Mouse (Mus musculus) heart, embryonic 10.5 days (tissue): ENCODE measurements at regions not wholly inside any gene's neighbourhood (a gene's known extent, or its start where the extent isn't known, plus 50 kb on each side); places are given as distances from the start of the nearest gene placed in this dataset.
A peak's percentile ranks its signal among the peaks of the same experiment; 100 is the strongest.

Experiments used
- DNase-seq: peaks from one replicate; pipeline ENCODE4 v3.0.0-alpha.2; 2017; ENCODE audit warnings: low spot score
- H3K27ac ChIP-seq: fragments of 300-500 bp; sonication (generic); 2 replicates; pipeline ENCODE4 v1.5.1; 2016; ENCODE audit warnings: mild to moderate bottlenecking
- H3K27me3 ChIP-seq: fragments of 300-500 bp; sonication (generic); 2 replicates; pipeline ENCODE4 v1.6.1; 2016; ENCODE audit warnings: mild to moderate bottlenecking; ENCODE audit not compliant: poor library complexity, insufficient read depth, severe bottlenecking
- H3K36me3 ChIP-seq: fragments of 300-500 bp; sonication (generic); 2 replicates; pipeline ENCODE4 v1.6.1; 2016; ENCODE audit warnings: mild to moderate bottlenecking, moderate library complexity
- H3K4me1 ChIP-seq: fragments of 300-500 bp; sonication (generic); 2 replicates; pipeline ENCODE4 v1.6.1; 2016; ENCODE audit warnings: mild to moderate bottlenecking
- H3K4me3 ChIP-seq: fragments of 300-500 bp; sonication (generic); 2 replicates; pipeline ENCODE4 v1.5.1; 2016; ENCODE audit warnings: mild to moderate bottlenecking, moderate library complexity
- H3K9me3 ChIP-seq: fragments of 300-500 bp; sonication (generic); 2 replicates; pipeline ENCODE4 v1.6.1; 2016; ENCODE audit warnings: mild to moderate bottlenecking, moderate library complexity
- WGBS: fragments of 180-500 bp; shearing (Covaris S2); methylation state at CpG from one replicate; pipeline ENCODE4 v1.1.7; 2016; 5-methylcytosine and 5-hydroxymethylcytosine counted together

- Histone ChIP-seq H3K4me1 (peaks cover 22% of the 10 kb centered on the region), H3K27me3 (no peaks in the 10 kb centered on the region), H3K4me3 (no peak overlapping the region), H3K36me3 (no peaks in the 10 kb centered on the region), H3K27ac (no peak overlapping the region), H3K9me3 (no peaks in the 10 kb centered on the region)
- no peak for DNase-seq
- 79% methylated on average over 3 of the region's 3 CpGs for WGBS
These were observed 70.6 kb upstream of the Slc24a4 start for GRCm38 (mm10) chr12:102057979-102058378.

- Histone ChIP-seq H3K4me1 (peaks cover 26% of the 10 kb centered on the region), H3K4me3 (no peak overlapping the region), H3K27me3 (no peaks in the 10 kb centered on the region), H3K36me3 (no peaks in the 10 kb centered on the region), H3K9me3 (no peaks in the 10 kb centered on the region), H3K27ac (no peak overlapping the region)
- no peak for DNase-seq
- 81% methylated on average over 3 of the region's 3 CpGs for WGBS
These were observed 70.1 kb upstream of the Slc24a4 start for GRCm38 (mm10) chr12:102058428-102058827.

GRCm38 (mm10) chr12:102061096-102061495 is 67.4 kb upstream of the Slc24a4 start:
- Histone ChIP-seq H3K27me3 (no peaks in the 10 kb centered on the region), H3K27ac (no peak overlapping the region), H3K36me3 (no peaks in the 10 kb centered on the region), H3K4me1 (peaks cover 30% of the 10 kb centered on the region), H3K4me3 (no peak overlapping the region), H3K9me3 (no peaks in the 10 kb centered on the region)
- 59% methylated on average over 5 of the region's 5 CpGs for WGBS
- no peak for DNase-seq

GRCm38 (mm10) chr12:102061657-102062614 is 66.6 kb upstream of the Slc24a4 start:
- Histone ChIP-seq H3K36me3 (no peaks in the 10 kb centered on the region), H3K27ac (peak overlapping the region; percentile 56; the same call in 1 of the 2 replicates), H3K4me1 (peaks cover 30% of the 10 kb centered on the region), H3K9me3 (no peaks in the 10 kb centered on the region), H3K4me3 (no peak overlapping the region; the same call in 1 of the 2 replicates), H3K27me3 (no peaks in the 10 kb centered on the region)
- 37% methylated on average over 7 of the region's 7 CpGs for WGBS
- DNase-seq, result no peak

GRCm38 (mm10) chr12:102062648-102063047 is 65.9 kb upstream of the Slc24a4 start:
- Histone ChIP-seq H3K4me3 (no peak overlapping the region), H3K4me1 (peaks cover 30% of the 10 kb centered on the region), H3K27ac (peak overlapping the region; percentile 56; the same call in 1 of the 2 replicates), H3K36me3 (no peaks in the 10 kb centered on the region), H3K27me3 (no peaks in the 10 kb centered on the region), H3K9me3 (no peaks in the 10 kb centered on the region)
- no peak for DNase-seq
- WGBS, result 38% methylated on average over 7 of the region's 7 CpGs

- Histone ChIP-seq H3K4me1 (peaks cover 30% of the 10 kb centered on the region), H3K27ac (no peak overlapping the region), H3K27me3 (no peaks in the 10 kb centered on the region), H3K4me3 (no peak overlapping the region), H3K9me3 (no peaks in the 10 kb centered on the region), H3K36me3 (no peaks in the 10 kb centered on the region)
- no peak for DNase-seq
- 80% methylated on average over 6 of the region's 6 CpGs for WGBS
These were observed 65.3 kb upstream of the Slc24a4 start for GRCm38 (mm10) chr12:102063211-102063610.

GRCm38 (mm10) chr12:102064710-102065325 is 63.7 kb upstream of the Slc24a4 start:
- no peaks in the 10 kb centered on the region for H3K9me3 ChIP-seq
- no peak for DNase-seq

GRCm38 (mm10) chr12:102067685-102068084 is 60.8 kb upstream of the Slc24a4 start:
- Histone ChIP-seq H3K27me3 (no peaks in the 10 kb centered on the region), H3K27ac (no peak overlapping the region), H3K4me1 (peaks cover 17% of the 10 kb centered on the region), H3K36me3 (no peaks in the 10 kb centered on the region), H3K4me3 (no peak overlapping the region), H3K9me3 (no peaks in the 10 kb centered on the region)
- no peak for DNase-seq
- 83% methylated on average over 7 of the region's 7 CpGs for WGBS

More at GRCm38 (mm10) chr12:102064710-102065325, 63.7 kb upstream of the Slc24a4 start:
- WGBS, result 63% methylated on average over 5 of the region's 5 CpGs
- no peaks in the 10 kb centered on the region for H3K36me3 ChIP-seq
- no peaks in the 10 kb centered on the region for H3K27me3 ChIP-seq
- peaks cover 35% of the 10 kb centered on the region for H3K4me1 ChIP-seq
- H3K27ac ChIP-seq, result no peak overlapping the region
- H3K4me3 ChIP-seq, result no peak overlapping the region

- WGBS, result 57% methylated on average over 10 of the region's 10 CpGs
- H3K27me3 ChIP-seq, result 0 out of 2 replicates have a peak, but pooled peaks cover 1% of the 10 kb centered on the region
- H3K4me1 ChIP-seq, result 0 out of 2 replicates have a peak, but pooled peaks cover 5% of the 10 kb centered on the region
- H3K4me3 ChIP-seq, result no peak overlapping the region
- H3K36me3 ChIP-seq, result no peaks in the 10 kb centered on the region
- no peak for DNase-seq
- H3K27ac ChIP-seq, result no peak overlapping the region
- no peaks in the 10 kb centered on the region for H3K9me3 ChIP-seq
These were observed 58.9 kb upstream of the Slc24a4 start for GRCm38 (mm10) chr12:102069521-102070201.

- Histone ChIP-seq H3K27ac (no peak overlapping the region), H3K9me3 (no peaks in the 10 kb centered on the region), H3K27me3 (peaks cover 5% of the 10 kb centered on the region; the same call in 1 of the 2 replicates), H3K4me1 (0 out of 2 replicates have a peak, but pooled peaks cover 10% of the 10 kb centered on the region), H3K4me3 (no peak overlapping the region), H3K36me3 (no peaks in the 10 kb centered on the region)
- 81% methylated on average over 9 of the region's 9 CpGs for WGBS
- DNase-seq, result no peak
These were observed 56.5 kb upstream of the Slc24a4 start for GRCm38 (mm10) chr12:102071888-102072619.

GRCm38 (mm10) chr12:102073540-102073939 is 55.0 kb upstream of the Slc24a4 start:
- Histone ChIP-seq H3K4me1 (0 out of 2 replicates have a peak, but pooled peaks cover 10% of the 10 kb centered on the region), H3K27ac (no peak overlapping the region), H3K4me3 (no peak overlapping the region), H3K36me3 (no peaks in the 10 kb centered on the region), H3K9me3 (no peaks in the 10 kb centered on the region), H3K27me3 (peaks cover 5% of the 10 kb centered on the region; the same call in 1 of the 2 replicates)
- WGBS, result 73% methylated on average over 3 of the region's 3 CpGs
- DNase-seq, result no peak

GRCm38 (mm10) chr12:102076298-102076697 is 52.2 kb upstream of the Slc24a4 start:
- Histone ChIP-seq H3K27me3 (peaks cover 5% of the 10 kb centered on the region; the same call in 1 of the 2 replicates), H3K27ac (no peak overlapping the region), H3K36me3 (no peaks in the 10 kb centered on the region), H3K4me1 (0 out of 2 replicates have a peak, but pooled peaks cover 5% of the 10 kb centered on the region), H3K4me3 (no peak overlapping the region), H3K9me3 (no peaks in the 10 kb centered on the region)
- DNase-seq, result no peak
- 32% methylated on average over 5 of the region's 5 CpGs for WGBS
